Mouse (Mus musculus) stomach, embryonic 15.5 days (tissue): ENCODE data around the gene Lhx4. TPM values are rescaled to one million over a fixed set of nuclear protein-coding genes. Genes with fewer than 3 reads are reported as not detected.

Experiments used
- polyA plus RNA-seq: library from polyadenylated mRNA; unstranded; fragments of >200 nt; fragmentation: Nextera tagmentation; extraction: Ambion mirVana; gene quantifications from 2 replicates; pipeline ENCODE4 v1.2.1, GENCODE M21; 2015

Gene Lhx4
- polyA plus RNA-seq, 1 experiment from 2014 or later: 0.04 TPM

Other genes with a start within 250 kb of the Lhx4 start
- 66.9 and 71.5 TPM in 2 replicates for gene Acbd6, start 193.6 kb downstream of the Lhx4 start, polyA plus RNA-seq
- 70.4 and 81.2 TPM in 2 replicates for gene Qsox1, start 61.2 kb upstream of the Lhx4 start, polyA plus RNA-seq
- gene Cep350, start 221.6 kb upstream of the Lhx4 start, polyA plus RNA-seq: 12.2 and 12.6 TPM in 2 replicates